Mouse (Mus musculus): Measurements from ENCODE around the gene Gm43951.
"Not testable (repeated sequence)": the region's sequence is repeated elsewhere in the genome, so short reads cannot be mapped to it uniquely, and the experiment has no call there.

Gene Gm43951

DNA sequence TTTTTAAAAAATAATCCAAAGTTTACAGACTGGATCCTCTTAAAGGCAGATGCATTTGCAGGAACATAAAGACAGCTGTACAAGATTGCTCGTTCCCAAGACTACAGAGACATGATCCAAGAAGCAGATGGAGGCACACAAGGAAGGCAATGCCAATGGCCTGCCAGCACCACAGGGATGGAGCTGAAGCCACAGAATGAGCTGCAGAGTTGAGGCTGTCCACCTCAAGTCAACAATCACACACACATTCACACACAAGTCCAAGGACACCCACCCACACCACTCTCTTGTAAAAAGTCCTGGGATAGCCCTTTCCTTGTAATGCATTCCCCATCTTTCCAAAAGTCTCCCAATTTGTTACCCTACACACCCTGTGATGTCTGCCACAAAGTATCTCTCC lies 3.2 kb downstream of the Gm43951 start:
- no peak for DNase-seq (ENCODE audit: low spot score)

DNA sequence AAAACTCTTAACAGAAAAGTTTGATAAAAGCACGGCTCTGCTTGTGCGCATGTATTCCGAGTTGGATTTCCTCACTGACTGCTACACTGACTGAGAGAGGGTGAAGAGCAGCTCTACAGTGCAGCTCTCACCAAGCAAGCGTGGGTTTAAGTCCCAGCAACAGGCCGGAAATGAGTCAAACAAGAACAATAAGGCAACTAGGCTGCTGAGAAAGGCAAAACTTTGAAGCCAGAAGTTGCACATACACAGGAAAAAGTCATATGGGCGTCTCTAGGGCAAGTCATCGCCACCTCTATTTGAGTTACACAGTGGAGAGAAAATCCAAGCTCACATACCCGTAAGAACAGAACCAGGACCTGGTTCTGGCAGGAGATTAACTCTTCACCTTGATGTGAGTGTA lies 10.1 kb downstream of the Gm43951 start:
- no peak for DNase-seq (ENCODE audit: low spot score)

DNA sequence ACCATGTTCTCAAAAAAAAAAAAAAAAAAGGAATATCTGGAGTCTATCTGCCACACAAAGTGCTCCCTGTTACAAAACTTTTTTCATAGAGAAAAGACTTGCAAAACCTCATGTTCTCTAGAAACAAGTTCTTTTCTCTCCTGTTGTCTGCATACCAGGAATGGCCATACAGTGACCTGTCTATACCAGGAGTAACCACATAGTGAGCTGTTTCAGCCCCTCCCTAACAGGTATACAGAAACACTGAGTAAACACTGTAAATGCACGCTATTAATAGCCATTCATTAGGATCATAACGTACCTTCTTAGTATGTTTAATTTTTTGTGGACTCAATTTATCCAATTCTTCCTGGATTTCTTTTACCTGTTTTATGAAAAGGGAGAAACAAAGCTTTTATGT lies 12.4 kb downstream of the Gm43951 start:
- DNase-seq (ENCODE audit: low spot score) = no peak

DNA sequence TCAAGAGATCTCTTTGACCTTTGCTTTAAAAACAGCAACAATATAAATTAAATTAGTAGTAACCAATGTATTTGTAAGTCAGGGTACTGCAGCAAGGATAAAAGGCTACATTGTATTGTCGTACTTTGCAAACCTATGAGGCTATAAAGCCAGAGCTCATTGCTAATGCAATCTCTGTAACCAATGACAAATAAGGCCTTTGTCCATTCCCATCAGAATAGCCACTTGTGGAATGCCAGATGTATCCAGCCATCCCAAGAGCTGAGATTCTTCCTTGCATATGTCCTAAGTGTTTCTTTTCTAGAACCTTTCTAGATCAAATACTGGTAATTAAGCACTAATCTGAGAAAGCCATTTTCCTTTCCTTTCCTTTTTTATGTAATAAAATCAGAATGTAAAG lies 15.8 kb downstream of the Gm43951 start:
- no peak for DNase-seq (ENCODE audit: low spot score)

DNA sequence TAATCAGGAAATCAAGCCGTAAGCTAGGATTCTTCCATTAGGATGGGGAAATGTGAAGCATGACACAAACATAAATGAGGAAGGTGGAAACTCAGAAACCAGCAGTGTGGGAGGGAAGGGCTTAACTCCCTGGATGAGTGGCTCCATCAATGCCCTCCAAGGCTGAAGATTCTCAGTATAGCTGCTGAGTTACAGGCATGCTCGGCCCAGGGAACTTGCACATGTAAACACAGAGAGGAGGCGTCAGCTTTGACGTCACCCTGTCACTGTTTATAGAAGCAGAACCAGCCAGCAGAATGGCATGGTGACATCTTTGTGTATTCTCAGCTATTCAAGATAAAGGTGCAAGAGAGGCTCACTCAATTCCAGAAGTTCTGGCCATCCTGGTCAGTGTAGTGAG lies 22.4 kb downstream of the Gm43951 start:
- DNase-seq (ENCODE audit: low spot score) = no peak

DNA sequence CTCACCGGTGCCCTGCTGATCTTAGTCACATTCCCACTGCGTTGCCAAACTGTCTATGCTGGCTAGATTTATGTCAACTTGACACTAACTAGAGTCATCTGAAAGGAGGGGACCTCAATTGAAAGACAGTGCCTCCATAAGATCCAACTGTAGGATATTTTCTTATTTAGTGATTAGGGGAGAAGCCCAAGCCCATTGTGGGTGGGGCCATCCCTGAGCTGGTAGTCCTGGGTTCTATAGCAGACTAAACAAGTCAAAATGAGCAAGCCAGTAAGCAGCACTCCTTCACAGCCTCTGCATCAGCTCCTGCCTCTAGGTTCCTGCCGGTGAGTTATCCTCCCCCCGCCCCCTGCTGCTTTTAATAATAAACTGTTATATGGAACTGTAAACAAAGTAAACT lies 25.5 kb downstream of the Gm43951 start:
- no peak for DNase-seq (ENCODE audit: low spot score)

DNA sequence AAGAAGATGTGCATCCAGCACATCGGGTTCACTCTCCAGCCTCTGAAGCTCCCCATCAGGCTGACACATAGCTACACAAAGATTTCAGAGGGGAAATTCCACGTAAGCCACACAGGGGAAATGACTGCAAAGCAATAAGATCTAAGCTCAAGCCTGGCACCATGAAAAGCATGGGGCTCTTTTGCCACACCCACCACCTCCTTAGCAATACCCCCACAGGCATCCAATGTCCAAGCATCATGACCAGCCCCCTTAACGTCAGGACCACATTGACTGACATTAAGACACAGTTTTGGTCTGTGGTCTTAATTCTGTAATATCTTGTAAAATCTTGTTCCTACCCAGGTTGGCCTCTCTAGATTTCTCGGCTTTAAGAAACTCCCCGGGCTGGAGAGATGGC lies 26.1 kb downstream of the Gm43951 start:
- no peak for DNase-seq (ENCODE audit: low spot score)

DNA sequence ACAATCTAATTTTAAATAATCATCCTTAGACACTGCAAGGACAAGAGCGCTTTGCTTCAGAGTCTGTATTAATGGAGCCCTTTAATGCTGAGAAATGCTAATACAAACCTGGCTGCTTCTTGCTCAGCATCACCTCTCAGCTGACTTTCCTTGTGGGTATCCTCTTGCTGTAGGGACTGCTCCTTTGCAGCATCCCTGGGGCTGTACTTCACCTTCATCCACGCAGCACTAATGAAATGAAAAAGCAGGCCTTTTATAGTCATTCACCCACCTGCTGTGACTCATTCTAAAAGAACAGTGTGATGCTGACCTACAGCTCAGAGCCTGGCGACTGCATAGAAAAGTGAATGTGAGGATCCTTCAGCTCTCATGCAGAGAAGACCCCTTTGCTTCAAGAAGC lies 30.1 kb downstream of the Gm43951 start:
- no peak for DNase-seq (ENCODE audit: low spot score)

DNA sequence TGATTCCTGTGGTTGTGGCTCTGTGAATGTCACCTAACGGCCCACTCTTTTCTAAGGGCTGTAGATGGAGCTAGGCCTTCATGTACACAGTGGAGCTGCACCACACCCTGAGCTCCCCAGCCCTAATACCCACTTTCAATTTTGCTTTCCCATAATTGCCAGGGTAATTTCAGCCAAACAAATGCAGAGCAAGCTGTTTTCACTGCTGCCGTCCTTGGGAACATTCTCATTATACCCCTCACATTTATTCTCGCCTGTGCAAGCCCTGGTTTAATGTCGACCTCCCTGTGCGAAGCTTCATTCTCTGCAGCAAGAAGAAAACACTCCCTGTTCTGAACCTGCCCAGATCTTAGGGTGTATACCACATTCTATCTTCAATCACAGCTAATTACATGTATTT lies 30.7 kb downstream of the Gm43951 start:
- no peak for DNase-seq (ENCODE audit: low spot score)

DNA sequence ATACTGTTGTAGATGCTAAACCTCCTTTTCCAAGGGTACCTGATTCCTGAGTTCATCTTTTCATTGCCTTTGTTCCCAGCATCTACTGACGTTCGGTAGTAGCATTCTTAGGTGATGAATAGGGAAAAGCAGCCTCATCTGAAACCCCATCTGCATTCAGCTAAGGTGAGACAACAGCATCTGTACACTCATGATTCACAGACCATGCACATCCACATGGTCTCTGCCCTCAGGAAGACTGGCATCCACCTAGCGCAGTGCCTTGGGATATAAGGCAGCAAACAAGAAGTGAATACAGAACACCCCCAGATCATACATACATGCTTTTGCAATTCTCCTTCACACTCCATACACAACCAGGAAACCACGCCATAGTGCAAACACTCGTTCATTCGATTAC lies 31.9 kb downstream of the Gm43951 start:
- DNase-seq (ENCODE audit: low spot score) = no peak

DNA sequence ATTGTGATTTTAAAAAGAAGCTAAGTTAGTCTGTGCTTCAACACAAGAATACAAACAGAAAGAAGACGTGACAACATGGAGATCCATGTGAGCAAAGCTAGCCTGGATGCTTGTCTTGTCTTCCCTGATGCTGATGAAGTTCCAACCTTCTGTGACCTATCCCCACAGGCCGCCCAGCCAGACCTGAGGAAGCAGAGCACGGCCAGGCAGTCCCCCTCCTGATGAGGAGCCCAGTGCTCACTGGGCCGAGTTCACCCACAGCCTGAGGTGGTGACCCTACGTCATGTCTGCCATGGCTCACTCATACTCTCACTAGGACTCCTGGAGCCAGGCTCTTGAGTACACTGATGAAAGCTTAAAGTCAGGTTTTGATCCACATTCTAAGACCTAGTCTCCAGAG lies 33.1 kb downstream of the Gm43951 start:
- no peak for DNase-seq (ENCODE audit: low spot score)

DNA sequence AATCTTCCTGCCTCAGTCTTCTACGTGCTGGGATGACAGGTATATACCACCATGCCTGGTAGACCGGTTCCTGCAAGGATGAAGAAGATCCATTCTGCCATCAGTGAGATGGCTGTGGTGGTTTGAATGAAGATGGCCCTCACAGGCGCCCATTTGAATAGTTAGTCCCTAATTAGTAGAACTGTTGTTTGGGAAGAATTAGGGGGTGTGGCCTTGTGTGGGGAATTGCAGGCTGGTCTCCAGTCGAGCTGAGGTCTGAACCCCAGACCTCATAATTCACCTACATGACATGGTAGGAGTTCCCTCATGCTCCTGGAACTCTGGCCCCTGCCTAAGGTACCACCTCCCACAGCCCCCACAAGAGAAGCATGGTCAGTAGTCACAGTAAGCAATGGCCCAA lies 34.7 kb downstream of the Gm43951 start:
- DNase-seq (ENCODE audit: low spot score) = not testable (repeated sequence)

DNA sequence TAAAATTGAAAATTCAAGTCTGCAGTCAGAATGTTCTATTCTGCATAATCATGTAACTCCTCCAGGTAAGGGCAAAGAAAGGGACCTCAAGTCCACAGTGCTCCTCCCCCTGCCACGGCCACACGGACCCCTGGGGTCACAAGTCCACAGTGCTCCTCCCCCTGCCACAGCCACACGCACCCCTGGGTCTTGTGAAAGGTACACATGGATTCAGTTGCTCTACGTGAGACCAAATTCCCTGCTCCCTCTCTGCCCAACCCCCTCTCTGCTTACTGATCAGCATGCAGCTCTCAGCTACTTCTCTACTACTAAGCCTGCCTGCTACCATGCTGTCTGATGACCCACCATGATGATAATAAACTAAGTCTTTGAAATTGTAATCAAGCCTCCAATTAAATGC lies 36.8 kb downstream of the Gm43951 start:
- no peak for DNase-seq (ENCODE audit: low spot score)

DNA sequence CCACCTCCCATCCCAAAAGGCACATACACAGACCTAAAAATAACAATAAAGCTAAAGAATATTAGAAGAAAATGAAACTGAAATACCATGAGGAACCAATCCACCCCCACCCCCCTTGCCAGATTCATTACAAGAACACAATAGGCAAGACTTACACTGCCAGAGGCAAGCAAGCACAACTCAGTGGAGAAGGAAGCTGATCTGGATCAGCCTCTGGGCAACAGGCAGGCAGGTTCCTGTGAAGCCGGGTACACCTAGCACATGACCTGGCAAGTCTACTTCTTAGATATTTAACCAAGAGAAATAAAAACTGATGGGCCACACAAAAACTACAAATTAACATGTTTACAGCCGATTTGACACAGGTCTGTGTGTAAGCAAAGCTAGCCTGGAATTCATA lies 43.4 kb downstream of the Gm43951 start:
- DNase-seq (ENCODE audit: low spot score) = no peak

DNA sequence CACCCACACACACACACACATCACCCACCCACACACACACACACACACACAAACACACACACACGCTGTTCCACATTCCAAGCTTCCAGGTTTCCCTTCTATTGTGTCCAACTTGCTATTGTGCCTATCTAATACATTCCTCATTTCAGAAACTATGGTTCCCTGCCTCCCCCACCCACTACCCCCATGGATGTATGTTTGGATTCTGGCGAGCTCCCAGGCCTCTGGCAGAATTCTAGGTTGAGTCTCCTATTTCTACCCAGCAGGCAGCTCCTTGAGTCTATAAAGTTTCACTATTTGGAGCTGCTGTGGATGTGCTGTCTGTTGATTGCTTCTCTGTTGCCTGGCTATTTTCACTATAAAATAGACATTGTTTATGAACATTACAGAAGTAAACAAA lies 50.0 kb downstream of the Gm43951 start:
- DNase-seq (ENCODE audit: low spot score) = no peak

DNA sequence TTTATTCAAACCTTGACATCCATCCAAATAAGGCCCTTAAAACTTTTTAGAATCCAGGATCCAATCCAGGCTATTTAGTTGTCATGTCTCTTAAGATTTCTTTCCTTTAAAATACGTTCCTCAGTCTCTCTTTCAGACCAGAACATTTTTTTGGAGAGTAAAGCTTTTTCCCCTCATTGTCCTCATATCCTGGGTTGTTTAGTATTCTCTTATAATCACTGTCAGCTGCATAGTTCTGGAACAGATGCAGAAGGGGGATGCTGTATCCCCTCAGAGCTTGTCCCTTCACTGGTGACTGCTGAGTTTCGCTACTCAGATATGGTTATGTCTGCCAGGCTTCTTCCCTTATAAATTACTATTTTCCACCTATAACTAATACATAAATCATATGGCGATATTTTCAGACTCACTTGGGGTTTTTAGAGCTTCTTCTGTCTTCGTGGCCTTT lies 50.6 kb downstream of the Gm43951 start:
- no peak for DNase-seq (ENCODE audit: low spot score)

DNA sequence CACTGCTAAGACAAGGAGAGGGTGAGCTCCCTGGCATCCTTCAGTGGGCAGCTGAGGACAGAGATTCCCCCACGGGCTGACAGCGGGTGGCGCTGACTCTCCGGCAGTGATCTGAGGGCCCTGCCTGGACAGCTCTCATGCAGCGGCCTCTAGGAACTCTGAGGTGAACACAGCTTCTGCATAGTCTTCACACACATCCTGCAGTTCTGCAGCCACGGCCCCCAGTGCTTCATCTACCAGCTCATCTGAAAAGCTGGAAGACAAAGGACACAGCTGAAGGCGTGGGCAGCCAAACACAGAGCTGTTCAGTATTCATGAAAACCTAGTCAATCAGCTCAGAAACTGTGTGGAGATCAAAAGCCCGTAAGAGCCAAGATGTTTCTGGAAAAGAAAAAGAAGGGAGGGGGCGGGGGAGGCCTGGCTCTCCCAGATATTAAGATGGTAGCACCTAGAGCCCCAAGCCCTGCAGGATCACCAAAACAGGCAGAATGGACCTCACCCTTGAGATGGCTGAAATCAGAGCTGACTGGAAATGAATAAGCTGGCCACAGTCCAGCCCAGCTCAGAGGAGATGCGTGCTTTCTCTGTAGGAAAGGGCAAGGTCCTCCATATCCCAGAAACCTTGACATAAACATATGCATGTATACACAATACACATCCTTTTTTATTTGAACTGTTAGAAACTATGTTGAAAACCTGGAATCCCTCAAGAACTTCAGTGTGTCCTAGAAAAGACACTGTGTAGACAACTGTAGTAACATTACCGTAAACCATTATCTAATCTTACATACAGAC lies 51.3 kb downstream of the Gm43951 start:
- DNase-seq (ENCODE audit: low spot score) = no peak
